Mouse (Mus musculus) Patski (cell line): ENCODE data around the gene Grb2. TPM values are rescaled to one million over a fixed set of nuclear protein-coding genes. Genes with fewer than 3 reads are reported as not detected.
A peak's percentile ranks its signal among the peaks of the same experiment; 100 is the strongest.
"Not testable (repeated sequence)": the region's sequence is repeated elsewhere in the genome, so short reads cannot be mapped to it uniquely, and the experiment has no call there.

ENCODE experiments used
- ATAC-seq: fragments of 100-300 bp; one replicate; pipeline ENCODE4 v1.8.0; 2021
- CTCF ChIA-PET: fragments of 350-600 bp; sonication (Branson Sonifier 250); formaldehyde crosslinking; loops from one replicate; lab custom pipeline; 2022; ENCODE audit warnings: inconsistent platforms; lab: Charles Lee
- POLR2A ChIA-PET: fragments of 350-600 bp; sonication (Branson Sonifier 250); formaldehyde crosslinking; loops from one replicate; lab custom pipeline; 2022; ENCODE audit warnings: antibody characterized with exemption, inconsistent platforms; lab: Charles Lee
- DNase-seq: peaks from one replicate; pipeline ENCODE4 v3.0.0-alpha.2; 2011; ENCODE audit warnings: low read depth, low spot score
- H3K27me3 ChIP-seq: fragments of 371-371 bp; one replicate; pipeline ENCODE4 v1.5.1; 2021
- CTCF ChIP-seq: fragments of 100-300 bp; IDR thresholded peaks from one replicate; pipeline ENCODE4 v1.5.1; 2021
- in situ Hi-C: fragments of 300-500 bp; cut with MboI; formaldehyde crosslinking; loops from 3 replicates; pipeline ENCODE4 v1.11.1; 2018; ENCODE audit warnings: low pct_unique_long_range_greater_than_20kb, mixed read lengths
- polyA plus RNA-seq: library from polyadenylated mRNA; unstranded; gene quantifications from one replicate; pipeline ENCODE4 v1.2.3, GENCODE M21; 2021

The Grb2 gene
- polyA plus RNA-seq, 1 experiment from 2014 or later = 99.5 TPM

DNA sequence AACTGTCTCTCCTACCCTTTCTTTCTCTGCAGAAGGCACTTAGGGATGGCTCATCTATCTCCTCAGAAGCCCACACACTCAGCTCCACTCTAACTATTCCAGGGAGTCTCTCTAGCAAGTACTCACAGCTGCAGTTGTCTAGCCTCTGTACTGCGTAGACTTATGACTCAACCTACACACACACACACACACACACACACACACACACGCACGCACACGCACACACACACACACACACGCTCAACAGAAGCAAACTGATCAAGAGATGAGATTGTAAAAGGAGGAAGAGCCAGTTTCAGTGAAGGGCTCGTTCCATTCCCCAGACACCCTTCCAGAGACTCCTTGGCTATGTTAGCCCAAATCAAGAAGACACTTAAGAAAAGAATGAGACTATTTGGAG is 49.9 kb downstream of the Grb2 start:
- ATAC-seq (no peak), DNase-seq (no peak)
- no peak for TF ChIP-seq CTCF
- no peaks in the 10 kb centered on the region for H3K27me3 ChIP-seq
- POLR2A ChIA-PET = no interaction called here
- in situ Hi-C loops = no loop called here
- CTCF ChIA-PET = interaction anchor here (1.3 kb wide), 1 partner anchor 12 kb away, joined by 3 read pairs; no protein-coding TSS in a partner anchor

DNA sequence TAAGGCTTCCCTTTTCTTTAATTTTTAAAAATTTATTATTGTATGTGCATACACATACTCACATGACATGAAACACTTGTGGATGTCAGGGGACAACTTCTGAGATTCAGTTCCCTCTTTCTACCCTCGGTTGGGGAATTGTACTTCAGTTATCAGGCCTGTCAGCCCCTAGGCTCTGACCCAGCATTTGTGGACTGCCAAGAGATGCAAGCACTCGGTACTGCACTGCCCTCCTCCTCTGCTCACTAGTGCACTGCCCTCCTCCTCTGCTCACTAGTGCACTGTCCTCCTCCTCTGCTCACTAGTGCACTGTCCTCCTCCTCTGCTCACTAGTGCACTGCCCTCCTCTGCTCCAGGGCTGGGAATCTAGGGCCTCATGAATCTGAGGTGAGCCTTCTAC is 54.3 kb downstream of the Grb2 start:
- CTCF ChIA-PET = no interaction called here
- no peak for DNase-seq
- no peak for TF ChIP-seq CTCF
- no peaks in the 10 kb centered on the region for H3K27me3 ChIP-seq
- in situ Hi-C loops = no loop called here
- POLR2A ChIA-PET = no interaction called here
- no peak for ATAC-seq

DNA sequence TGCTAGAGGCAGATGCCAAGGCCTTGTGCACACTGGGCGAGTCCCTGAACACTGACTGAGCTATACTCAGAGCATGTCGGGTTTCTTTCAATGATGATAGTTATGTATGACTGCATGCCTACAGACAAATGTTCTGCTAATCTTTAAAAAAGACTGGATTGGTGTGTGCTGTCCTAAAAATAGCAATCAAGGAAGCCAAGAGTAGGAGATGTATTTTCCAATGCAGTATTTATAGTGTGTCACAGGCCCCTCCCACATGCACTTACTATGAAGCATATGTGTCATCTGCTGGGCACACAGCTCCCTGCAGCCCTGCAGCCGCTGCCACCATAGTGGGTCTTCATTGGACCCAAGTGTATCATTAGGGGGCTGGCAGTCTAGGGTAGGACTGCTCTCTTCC is 55.2 kb downstream of the Grb2 start:
- in situ Hi-C loops = no loop called here
- no peak for ATAC-seq
- ChIA-PET POLR2A (no interaction called here), CTCF (interaction anchor here (1.2 kb wide), 1 partner anchor 8 kb away, joined by 3 read pairs; no protein-coding TSS in a partner anchor)
- no peaks in the 10 kb centered on the region for H3K27me3 ChIP-seq
- no peak for TF ChIP-seq CTCF
- DNase-seq = no peak

DNA sequence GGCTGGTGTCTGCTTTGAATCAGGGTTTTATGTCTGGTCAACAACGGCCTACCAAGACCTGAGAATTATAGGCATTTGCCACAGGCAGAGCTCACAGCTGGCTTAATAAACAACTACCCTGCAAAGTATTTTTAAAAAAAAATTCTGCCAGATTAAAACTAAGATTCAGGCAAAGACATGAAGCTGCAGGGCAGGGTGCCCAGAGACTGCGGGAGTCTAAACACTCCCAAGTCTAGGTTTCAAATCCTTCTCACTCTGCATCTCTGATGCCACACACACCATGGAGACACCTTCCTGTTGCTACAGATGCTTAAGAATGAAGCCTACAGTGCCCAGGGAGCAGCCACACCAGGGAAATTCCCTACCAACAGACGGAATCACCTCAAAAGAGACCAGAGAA is 56.7 kb downstream of the Grb2 start:
- ATAC-seq = no peak

DNA sequence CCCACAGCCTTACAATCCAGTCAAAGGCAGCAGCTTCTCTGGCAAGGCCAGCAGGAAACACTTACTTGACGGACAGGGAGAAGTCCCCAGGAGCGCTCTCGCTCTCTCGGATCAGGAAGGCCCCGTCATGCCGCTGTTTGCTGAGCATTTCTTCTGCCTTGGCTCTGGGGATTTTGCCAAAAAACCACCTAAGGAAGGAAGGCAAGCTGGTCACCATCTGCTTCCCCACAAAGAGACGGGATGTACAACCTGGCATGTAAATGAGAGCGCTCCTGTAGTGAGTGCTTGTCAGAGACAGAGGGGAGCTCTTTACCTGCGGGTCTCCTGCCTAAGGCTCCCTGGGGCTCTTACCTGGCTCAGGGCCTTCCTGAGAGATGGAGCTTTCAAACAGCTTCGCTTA is 58.7 kb downstream of the Grb2 start:
- no peak for TF ChIP-seq CTCF
- ChIA-PET CTCF (interaction anchor here (1.0 to 1.7 kb wide), 3 partner anchors 11 to 65 kb away, joined by 5 read pairs; no protein-coding TSS in a partner anchor), POLR2A (interaction anchor here (0.5 to 1.1 kb wide), 2 partner anchors 22 to 64 kb away, joined by 4 read pairs; no protein-coding TSS in a partner anchor)
- H3K27me3 ChIP-seq = no peaks in the 10 kb centered on the region
- ATAC-seq = no peak
- DNase-seq = no peak
- in situ Hi-C loops = loop anchor here (10.0 kb wide), 1 partner anchor 225 kb away; no protein-coding TSS in a partner anchor

More for the DNA sequence above, 56.7 kb downstream of the Grb2 start:
- no peaks in the 10 kb centered on the region for H3K27me3 ChIP-seq
- TF ChIP-seq CTCF = no peak
- CTCF ChIA-PET = no interaction called here
- in situ Hi-C loops = no loop called here
- POLR2A ChIA-PET = interaction anchor here (0.5 to 1.2 kb wide), 4 partner anchors 9 to 188 kb away, joined by 3 read pairs; no protein-coding TSS in a partner anchor
- DNase-seq = no peak

DNA sequence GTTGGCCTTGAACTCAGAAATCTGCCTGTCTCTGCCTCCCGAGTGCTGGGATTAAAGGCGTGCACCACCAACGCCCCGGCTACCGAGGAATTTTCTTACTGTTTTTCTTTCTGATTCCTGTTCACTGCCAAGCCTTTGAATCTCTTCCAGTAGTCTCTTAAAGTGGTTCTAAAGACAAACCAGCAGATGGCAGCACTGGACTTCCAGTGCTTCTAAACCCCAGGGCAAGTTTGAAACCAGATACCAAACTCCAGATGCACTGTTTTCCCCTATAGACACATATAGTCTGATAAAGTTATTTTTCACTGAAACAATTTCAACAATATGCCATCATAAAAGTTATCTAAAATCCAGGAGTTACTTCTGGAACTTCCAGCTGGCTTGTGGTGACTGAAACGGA is 60.9 kb downstream of the Grb2 start:
- POLR2A ChIA-PET = interaction anchor here (1.1 to 1.2 kb wide), 2 partner anchors 60 to 66 kb away, joined by 3 to 6 read pairs; partner anchors contain the start of gene Grb2
- in situ Hi-C loops = loop anchor here (10.0 kb wide), 1 partner anchor 227 kb away; no protein-coding TSS in a partner anchor
- H3K27me3 ChIP-seq = no peaks in the 10 kb centered on the region
- TF ChIP-seq CTCF = peak; percentile 81
- DNase-seq (no peak), ATAC-seq (no peak)
- CTCF ChIA-PET = interaction anchor here (1.0 to 3.6 kb wide), 15 partner anchors 9 to 167 kb away, joined by 3 to 24 read pairs (median 3); partner anchors contain the start of gene Tsen54

DNA sequence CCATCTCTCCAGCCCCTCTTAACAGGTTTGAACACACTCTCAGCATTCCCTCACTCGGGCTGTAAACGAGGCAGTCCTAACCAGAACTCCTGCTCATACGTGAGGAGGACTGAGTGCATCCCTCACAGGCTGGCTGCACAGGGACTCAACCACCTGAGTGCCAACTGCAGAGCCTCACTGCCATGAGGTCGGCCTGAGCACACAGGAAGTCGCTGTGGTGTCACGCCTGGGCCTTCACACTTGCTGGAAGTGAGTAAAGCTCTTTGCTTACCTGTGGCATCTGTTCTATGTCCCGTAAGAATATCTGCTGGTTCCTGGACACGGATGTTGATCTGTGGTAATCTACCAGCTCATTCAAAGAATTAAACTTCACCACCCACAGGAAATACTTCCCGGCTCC is 62.0 kb downstream of the Grb2 start:
- ChIA-PET POLR2A (interaction anchor here (1.1 to 1.2 kb wide), 2 partner anchors 61 to 67 kb away, joined by 3 to 6 read pairs; partner anchors contain the start of gene Grb2), CTCF (interaction anchor here (1.0 to 3.6 kb wide), 11 partner anchors 8 to 168 kb away, joined by 3 to 24 read pairs (median 3); partner anchors contain the start of gene Tsen54)
- DNase-seq (no peak), ATAC-seq (no peak)
- TF ChIP-seq CTCF = no peak
- H3K27me3 ChIP-seq = no peaks in the 10 kb centered on the region
- in situ Hi-C loops = loop anchor here (10.0 kb wide), 1 partner anchor 228 kb away; no protein-coding TSS in a partner anchor

DNA sequence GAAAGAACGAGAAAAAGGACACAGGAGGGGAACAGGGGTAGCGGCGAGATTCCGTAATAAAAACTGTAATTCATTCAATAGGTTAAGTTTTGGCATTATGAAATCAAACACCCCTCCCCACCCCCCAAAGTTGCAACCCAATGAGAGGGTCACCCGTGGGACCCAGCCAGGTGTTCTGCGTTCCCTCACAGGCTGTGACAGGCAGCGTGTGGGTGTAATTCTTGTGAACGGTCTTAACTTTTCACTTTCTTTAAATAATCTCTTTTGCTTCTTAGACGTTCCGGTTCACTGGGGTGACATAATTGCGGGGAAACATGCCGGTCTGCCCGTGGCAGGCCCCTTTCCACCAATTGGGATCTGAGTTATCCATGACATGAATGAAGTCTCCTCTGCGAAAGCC is 62.9 kb downstream of the Grb2 start:
- DNase-seq, POLR2A ChIA-PET, ATAC-seq, H3K27me3 ChIP-seq: not testable (repeated sequence)
- CTCF ChIA-PET = interaction anchor here (3.6 kb wide), 1 partner anchor 69 kb away, joined by 24 read pairs; no protein-coding TSS in a partner anchor
- in situ Hi-C loops = loop anchor here (10.0 kb wide), 1 partner anchor 229 kb away; no protein-coding TSS in a partner anchor

DNA sequence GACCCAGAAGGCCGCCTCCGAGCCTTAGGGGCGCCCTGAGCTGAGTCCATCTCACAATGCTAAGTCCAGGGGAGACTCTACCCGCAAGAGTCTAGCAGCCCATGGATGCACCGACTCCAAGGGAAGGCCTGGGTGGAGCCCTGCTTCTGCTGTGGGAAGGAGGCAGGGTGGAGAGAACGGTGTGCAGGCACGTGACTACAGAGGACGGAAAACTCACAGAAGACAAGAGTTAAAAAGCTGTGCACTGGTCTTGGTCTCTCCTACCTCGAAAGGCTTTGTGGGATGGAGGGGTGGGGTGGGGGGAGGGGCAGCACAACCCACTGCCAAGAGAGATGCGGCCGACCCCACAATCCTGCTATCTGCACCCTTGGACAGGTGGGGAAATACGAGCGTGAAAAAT is 64.1 kb downstream of the Grb2 start:
- DNase-seq (no peak), ATAC-seq (no peak)
- H3K27me3 ChIP-seq = no peaks in the 10 kb centered on the region
- in situ Hi-C loops = loop anchor here (5.0 to 10.0 kb wide), 2 partner anchors 68 to 230 kb away; no protein-coding TSS in a partner anchor
- POLR2A ChIA-PET = no interaction called here
- CTCF ChIA-PET = interaction anchor here (1.3 kb wide), 1 partner anchor 71 kb away, joined by 6 read pairs; no protein-coding TSS in a partner anchor
- TF ChIP-seq CTCF = no peak

DNA sequence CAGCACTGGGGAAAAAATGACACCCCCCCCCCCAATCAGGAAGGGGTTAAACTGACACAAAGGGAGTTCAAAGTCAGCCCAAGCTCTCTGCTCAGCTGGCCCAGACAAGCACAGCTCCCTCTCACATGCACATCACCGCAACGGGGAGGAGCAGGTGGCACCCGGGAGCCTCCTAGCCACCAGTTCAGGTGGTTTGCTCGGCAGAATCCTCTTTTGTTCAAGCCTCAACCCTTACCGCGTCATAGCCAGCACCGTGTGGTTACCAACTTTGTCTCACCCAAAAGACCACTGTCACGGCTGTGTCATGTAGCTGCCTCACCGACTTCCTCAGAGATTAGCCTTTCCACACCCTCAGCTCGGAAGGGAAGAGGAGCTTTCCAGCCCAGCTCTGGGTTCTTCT is 65.1 kb downstream of the Grb2 start:
- ATAC-seq (no peak), DNase-seq (no peak)
- POLR2A ChIA-PET = no interaction called here
- CTCF ChIA-PET = interaction anchor here (1.1 to 1.3 kb wide), 2 partner anchors 11 to 72 kb away, joined by 5 to 6 read pairs; no protein-coding TSS in a partner anchor
- H3K27me3 ChIP-seq = no peaks in the 10 kb centered on the region
- in situ Hi-C loops = loop anchor here (5.0 to 10.0 kb wide), 2 partner anchors 69 to 232 kb away; no protein-coding TSS in a partner anchor
- TF ChIP-seq CTCF = no peak

DNA sequence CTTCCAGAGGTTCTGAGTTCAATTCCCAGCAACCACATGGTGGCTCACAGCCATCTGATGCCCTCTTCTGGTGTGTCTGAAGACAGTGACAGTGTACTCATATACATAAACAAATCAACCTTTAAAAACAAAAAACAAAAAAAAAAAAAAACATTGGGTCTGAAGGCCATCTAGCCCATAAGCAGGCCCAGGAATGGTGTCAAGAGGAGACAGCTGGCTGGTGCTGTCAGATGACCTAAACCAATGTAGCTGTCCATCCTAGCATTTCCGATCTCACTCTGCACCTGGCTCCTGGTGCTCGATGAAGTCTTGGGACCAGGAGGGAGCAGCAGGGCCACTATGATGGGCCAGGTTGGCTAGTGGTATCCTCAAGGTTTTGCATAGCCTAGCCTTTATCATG is 65.7 kb downstream of the Grb2 start:
- in situ Hi-C loops = loop anchor here (5.0 to 10.0 kb wide), 2 partner anchors 70 to 232 kb away; no protein-coding TSS in a partner anchor
- DNase-seq (no peak), ATAC-seq (no peak)
- POLR2A ChIA-PET = no interaction called here
- CTCF ChIA-PET = interaction anchor here (0.7 to 1.1 kb wide), 2 partner anchors 11 to 77 kb away, joined by 3 to 5 read pairs; no protein-coding TSS in a partner anchor
- H3K27me3 ChIP-seq = no peaks in the 10 kb centered on the region
- TF ChIP-seq CTCF = no peak
